Mouse (Mus musculus) retina, adult 2 months (tissue): ENCODE measurements around the gene Sept5.

Experiments used
- DNase-seq: peaks from one replicate; pipeline ENCODE4 v3.0.0-alpha.2; 2012; ENCODE audit warnings: low read depth, low spot score

The Sept5 gene

GRCm38 (mm10) chr16:18632816-18633215 lies 3.1 kb upstream of the Sept5 start:
- no peak for DNase-seq

- DNase-seq: no peak
Measured at GRCm38 (mm10) chr16:18632059-18632458, 2.3 kb upstream of the Sept5 start.

- no peak for DNase-seq
Measured at GRCm38 (mm10) chr16:18631141-18631540, 1.4 kb upstream of the Sept5 start.

GRCm38 (mm10) chr16:18630291-18630690 lies 537 bp upstream of the Sept5 start:
- no peak for DNase-seq

- DNase-seq: no peak
Measured at GRCm38 (mm10) chr16:18628948-18629340, 810 bp downstream of the Sept5 start.

GRCm38 (mm10) chr16:18628206-18628947 lies 1.4 kb downstream of the Sept5 start:
- DNase-seq: no peak

GRCm38 (mm10) chr16:18627163-18627562 lies 2.6 kb downstream of the Sept5 start:
- DNase-seq: no peak

- peak; percentile 50 for DNase-seq
Measured at GRCm38 (mm10) chr16:18626376-18626878, 3.3 kb downstream of the Sept5 start, which contains the start of gene Gm49601. Gm49601 (minus strand) TSS chr16:18626427.

GRCm38 (mm10) chr16:18625791-18626311 lies 3.9 kb downstream of the Sept5 start:
- no peak for DNase-seq

- DNase-seq: no peak
Measured at GRCm38 (mm10) chr16:18625097-18625496, 4.7 kb downstream of the Sept5 start.

GRCm38 (mm10) chr16:18624641-18625040 lies 5.1 kb downstream of the Sept5 start:
- no peak for DNase-seq

GRCm38 (mm10) chr16:18623751-18624540 lies 5.8 kb downstream of the Sept5 start:
- no peak for DNase-seq

- DNase-seq: no peak
Measured at GRCm38 (mm10) chr16:18622916-18623750, 6.6 kb downstream of the Sept5 start.

- no peak for DNase-seq
Measured at GRCm38 (mm10) chr16:18622019-18622418, 7.7 kb downstream of the Sept5 start, which contains the start of gene Gp1bb. Gp1bb (minus strand) TSS chr16:18622403.

GRCm38 (mm10) chr16:18621362-18622001 lies 8.3 kb downstream of the Sept5 start:
- no peak for DNase-seq

- DNase-seq: no peak
Measured at GRCm38 (mm10) chr16:18620601-18621361, 9.0 kb downstream of the Sept5 start.

GRCm38 (mm10) chr16:18620201-18620600 lies 9.6 kb downstream of the Sept5 start:
- no peak for DNase-seq

- DNase-seq: no peak
Measured at GRCm38 (mm10) chr16:18619110-18619509, 10.6 kb downstream of the Sept5 start.

- DNase-seq: no peak
Measured at GRCm38 (mm10) chr16:18618297-18618696, 11.5 kb downstream of the Sept5 start.
